Mouse (Mus musculus) E14TG2a.4 (cell line): ENCODE measurements around the gene Nfib.

ENCODE experiments used
- CTCF ChIP-seq: conservative IDR thresholded peaks from 2 replicates; pipeline ENCODE4 v1.5.1; 2014; ENCODE audit warnings: low read length
- POU5F1 ChIP-seq: IDR thresholded peaks from 2 replicates; pipeline ENCODE4 v1.6.1; 2014; ENCODE audit warnings: low read length, borderline replicate concordance

DNA sequence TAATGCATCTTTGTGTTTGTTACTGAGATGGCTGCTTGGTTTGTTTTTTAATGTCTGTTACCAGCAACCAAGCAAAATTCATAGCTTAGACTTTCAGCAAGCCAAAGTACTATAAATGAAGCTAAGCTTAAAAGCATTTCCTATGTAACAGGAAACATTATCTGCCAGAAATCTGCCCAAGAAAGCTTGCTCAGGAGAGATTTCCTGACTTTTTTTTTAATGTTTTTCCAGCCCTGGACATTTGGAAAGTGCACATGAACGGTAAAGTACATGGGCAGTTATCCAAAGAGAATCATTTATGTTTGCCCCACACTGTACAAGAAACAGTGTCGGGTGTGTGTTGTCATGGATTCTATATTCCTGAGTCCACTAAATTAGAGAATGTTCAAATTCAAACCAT, 429.6 kb downstream of the Nfib start:
- TF ChIP-seq CTCF (no peak), POU5F1 (no peak)
